Mouse (Mus musculus): ENCODE data around the gene A930004D18Rik. TPM values are rescaled to one million over a fixed set of nuclear protein-coding genes. Genes with fewer than 3 reads are reported as not detected.

The A930004D18Rik gene
- polyA plus RNA-seq, 1 experiment from 2014 or later, result 9.8 TPM

DNA sequence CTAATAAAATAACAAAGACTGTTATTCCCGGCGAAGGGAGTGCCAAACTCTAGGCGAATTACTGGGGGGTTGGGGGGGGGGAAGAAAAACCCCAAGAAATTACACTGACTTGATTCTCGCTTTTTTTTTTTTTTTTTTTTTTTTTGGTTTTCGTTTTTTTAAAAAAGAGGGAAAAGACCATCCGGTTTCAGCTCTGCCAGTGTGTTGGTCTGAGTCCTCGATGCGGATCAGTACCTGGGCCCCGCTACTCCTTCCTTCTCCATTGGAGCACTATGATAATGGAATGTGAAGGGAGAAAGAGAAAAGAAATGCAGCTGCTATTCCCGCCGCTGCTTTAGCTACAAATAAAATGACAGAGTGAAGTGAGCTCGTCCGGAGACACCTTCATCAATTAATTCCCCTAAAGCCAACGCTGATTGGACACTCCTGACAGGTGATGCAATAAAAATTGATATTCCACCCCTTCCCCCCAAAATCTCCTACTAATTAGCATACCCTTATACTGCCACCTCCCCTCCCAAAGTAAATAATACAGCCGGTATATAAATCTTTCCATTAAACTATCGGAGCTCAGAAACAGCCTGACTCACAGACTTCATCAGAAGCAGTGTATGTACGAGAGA lies 11.0 kb upstream of the A930004D18Rik start, which contains the start of gene Skida1:
Gene Skida1 (minus strand): TSS at position 599 of the 623 bp plus-strand sequence.
- H3K9me3 ChIP-seq (ENCODE audit: control insufficient read depth, low read length), result no peaks in the 10 kb centered on the region
- no peaks in the 10 kb centered on the region for H3K27me3 ChIP-seq (replicated peaks; ENCODE audit: control insufficient read depth, insufficient read depth, low read length)
- H3K4me2 ChIP-seq (ENCODE audit: low read depth, low read length), result peak within 1 kb of the TSS; percentile 95
- peak within 1 kb of the TSS; percentile 99 for H3K27ac ChIP-seq (ENCODE audit: low read length)
- 1% methylated on average over 17 of the region's 17 CpGs for WGBS
- H3K4me1 ChIP-seq (ENCODE audit: control insufficient read depth, insufficient read depth, low read length), result peaks cover 22% of the 10 kb centered on the region
- H3K4me3 ChIP-seq (ENCODE audit: low read length), result peak within 1 kb of the TSS; percentile 87
- ATAC-seq, result peak; percentile 34; the same call in 1 of the 2 replicates
- H3K9ac ChIP-seq (ENCODE audit: low read depth, low read length), result peak within 1 kb of the TSS; percentile 98
- H3K36me3 ChIP-seq (ENCODE audit: control insufficient read depth, insufficient read depth, low read length), result no peaks in the 10 kb centered on the region

DNA sequence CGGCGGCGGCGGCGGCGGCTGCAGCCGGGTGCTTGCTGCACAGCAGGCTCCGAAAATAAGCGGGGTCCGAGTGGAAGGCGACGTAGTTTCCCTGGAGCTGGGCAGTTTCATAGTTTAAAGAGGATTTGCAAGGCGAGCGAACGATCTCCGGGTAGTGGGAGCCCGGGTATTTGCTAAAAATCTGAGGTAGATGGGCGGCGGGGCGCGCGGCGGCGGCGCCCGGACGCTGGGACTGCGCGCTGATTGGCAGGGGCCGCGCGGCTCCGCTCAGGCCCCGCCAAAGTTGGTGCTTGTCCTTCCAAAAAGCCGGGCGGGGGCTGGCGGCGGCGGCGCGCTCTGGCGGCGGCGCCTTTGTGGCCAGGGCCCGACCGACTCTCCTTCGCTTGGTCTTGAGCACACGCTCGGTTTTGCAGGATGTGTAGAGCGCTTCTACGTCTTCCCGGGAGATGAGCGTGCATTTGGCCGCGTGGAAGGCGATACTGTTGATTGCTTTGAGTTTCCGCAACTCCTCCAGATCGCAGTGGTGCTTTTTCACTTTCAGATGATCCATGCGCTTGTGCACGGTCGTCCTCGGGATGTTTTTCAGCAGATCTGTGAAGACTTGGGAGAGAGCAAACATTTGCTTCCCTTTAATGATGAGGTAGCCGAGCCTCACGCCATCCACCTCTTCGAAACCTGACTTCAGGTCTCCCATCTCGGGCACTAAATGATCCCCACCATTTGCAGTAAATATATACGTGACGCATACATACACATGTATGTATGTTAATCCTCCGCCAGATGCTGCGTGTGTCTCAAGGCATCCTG lies 10.3 kb upstream of the A930004D18Rik start:
- Histone ChIP-seq H3K36me3 (ENCODE audit: control insufficient read depth, insufficient read depth, low read length) (no peaks in the 10 kb centered on the region), H3K9me3 (ENCODE audit: control insufficient read depth, low read length) (no peaks in the 10 kb centered on the region), H3K27me3 (replicated peaks; ENCODE audit: control insufficient read depth, insufficient read depth, low read length) (no peaks in the 10 kb centered on the region), H3K4me3 (ENCODE audit: low read length) (peak overlapping the region; percentile 87), H3K4me1 (ENCODE audit: control insufficient read depth, insufficient read depth, low read length) (peaks cover 22% of the 10 kb centered on the region), H3K27ac (ENCODE audit: low read length) (peak overlapping the region; percentile 99), H3K9ac (ENCODE audit: low read depth, low read length) (peak overlapping the region; percentile 98), H3K4me2 (ENCODE audit: low read depth, low read length) (peak overlapping the region; percentile 95)
- peak; percentile 80 for ATAC-seq
- under 1% methylated on average over 69 of the region's 70 CpGs for WGBS

DNA sequence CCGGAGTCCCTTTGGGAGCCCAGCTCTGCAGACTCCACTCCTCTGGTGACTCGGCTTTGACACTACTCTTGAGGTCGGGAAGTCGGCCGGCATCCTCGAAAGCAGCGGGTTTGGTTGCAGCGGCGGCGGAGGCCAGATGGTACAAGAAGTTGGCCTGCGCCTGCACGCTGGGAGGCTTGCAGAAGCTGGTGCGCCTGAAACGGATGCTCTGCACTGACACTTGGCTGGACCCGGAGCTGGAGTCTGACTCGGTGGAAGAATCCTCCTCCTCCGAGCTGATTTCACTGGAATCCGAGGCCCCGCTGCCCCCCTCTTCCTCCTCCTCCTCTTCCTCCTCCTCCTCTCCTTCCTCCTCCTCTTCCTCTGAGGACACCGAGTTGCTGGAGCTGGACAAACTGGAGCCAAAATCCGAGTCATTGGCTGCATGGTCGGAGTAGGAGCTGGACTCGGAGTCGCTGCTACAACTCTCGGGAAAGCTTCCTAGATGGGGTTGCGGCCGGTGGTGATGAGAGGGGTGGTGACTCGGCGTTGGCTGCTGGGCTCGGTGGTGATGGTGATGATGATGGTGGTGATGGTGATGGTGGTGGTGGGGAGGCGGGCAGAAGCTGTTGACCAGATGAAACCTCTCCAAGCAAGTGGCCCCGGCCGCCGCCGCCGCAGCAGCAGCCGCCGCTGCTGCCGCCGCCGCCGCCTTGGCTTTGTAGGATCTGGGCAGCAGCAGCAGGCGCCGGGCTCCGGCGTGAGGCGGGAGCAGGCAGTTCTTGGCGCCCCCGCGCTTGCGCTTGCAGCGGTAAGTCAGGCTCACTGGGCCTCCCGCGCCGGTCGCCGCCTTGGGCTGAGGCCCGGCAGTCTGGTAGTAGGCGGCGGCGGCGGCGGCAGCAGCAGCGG lies 9.5 kb upstream of the A930004D18Rik start:
- WGBS, result under 1% methylated on average over 61 of the region's 64 CpGs
- ATAC-seq, result peak; percentile 72
- Histone ChIP-seq H3K27me3 (replicated peaks; ENCODE audit: control insufficient read depth, insufficient read depth, low read length) (no peaks in the 10 kb centered on the region), H3K4me2 (ENCODE audit: low read depth, low read length) (peak overlapping the region; percentile 95), H3K27ac (ENCODE audit: low read length) (peak overlapping the region; percentile 99), H3K4me3 (ENCODE audit: low read length) (peak overlapping the region; percentile 87), H3K36me3 (ENCODE audit: control insufficient read depth, insufficient read depth, low read length) (no peaks in the 10 kb centered on the region), H3K4me1 (ENCODE audit: control insufficient read depth, insufficient read depth, low read length) (peaks cover 22% of the 10 kb centered on the region), H3K9me3 (ENCODE audit: control insufficient read depth, low read length) (no peaks in the 10 kb centered on the region), H3K9ac (ENCODE audit: low read depth, low read length) (peak overlapping the region; percentile 98)

DNA sequence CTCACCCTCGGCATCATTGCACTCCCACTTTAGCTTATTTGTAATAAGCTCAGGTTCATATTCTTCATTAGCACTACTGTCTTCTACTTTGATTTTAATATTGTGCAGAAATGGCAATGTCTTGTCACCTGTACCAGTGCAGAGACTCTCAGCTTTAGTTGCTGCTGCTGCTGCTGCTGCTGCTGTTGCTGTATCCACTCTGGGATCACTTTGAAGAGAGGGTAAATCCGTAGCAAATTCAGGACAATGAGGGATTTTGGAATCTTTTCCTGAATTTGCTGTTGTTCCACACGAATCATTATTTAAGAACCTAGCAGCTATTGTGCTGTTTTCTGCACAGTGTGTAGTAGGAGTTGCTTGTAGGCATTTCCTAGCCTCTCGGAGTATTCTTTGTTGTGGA lies 8.6 kb upstream of the A930004D18Rik start:
- H3K4me3 ChIP-seq (ENCODE audit: low read length), result peak overlapping the region; percentile 87
- peak overlapping the region; percentile 98 for H3K9ac ChIP-seq (ENCODE audit: low read depth, low read length)
- ATAC-seq, result no peak
- no peaks in the 10 kb centered on the region for H3K27me3 ChIP-seq (replicated peaks; ENCODE audit: control insufficient read depth, insufficient read depth, low read length)
- H3K27ac ChIP-seq (ENCODE audit: low read length), result peak overlapping the region; percentile 99
- peak overlapping the region; percentile 95 for H3K4me2 ChIP-seq (ENCODE audit: low read depth, low read length)
- WGBS, result 4% methylated on average over 4 of the region's 4 CpGs
- H3K9me3 ChIP-seq (ENCODE audit: control insufficient read depth, low read length), result no peaks in the 10 kb centered on the region
- H3K4me1 ChIP-seq (ENCODE audit: control insufficient read depth, insufficient read depth, low read length), result peaks cover 26% of the 10 kb centered on the region
- no peaks in the 10 kb centered on the region for H3K36me3 ChIP-seq (ENCODE audit: control insufficient read depth, insufficient read depth, low read length)

DNA sequence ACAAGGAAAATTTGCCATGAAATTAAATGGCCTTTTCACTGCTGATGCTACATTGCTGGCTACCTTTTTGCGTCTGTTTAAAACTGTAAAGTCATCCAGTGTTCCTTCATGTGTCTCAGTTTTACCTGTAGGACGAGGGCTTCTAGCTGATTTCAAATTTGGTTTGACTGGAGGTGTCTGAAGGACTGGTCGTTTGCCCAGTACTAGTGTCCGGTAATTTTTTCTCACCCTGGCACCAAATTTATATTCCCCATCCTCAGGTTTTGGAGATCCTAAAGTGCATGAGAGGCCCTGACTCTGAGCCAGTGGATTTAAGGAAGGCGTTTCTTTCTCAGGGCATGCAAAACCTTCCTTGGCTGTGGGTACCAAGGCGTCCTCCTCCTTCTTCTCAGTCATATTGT lies 8.2 kb upstream of the A930004D18Rik start:
- Histone ChIP-seq H3K4me3 (ENCODE audit: low read length) (peak overlapping the region; percentile 87), H3K27ac (ENCODE audit: low read length) (0 out of 2 replicates have a peak overlapping the region, but pooled peaks have one; percentile 33), H3K4me1 (ENCODE audit: control insufficient read depth, insufficient read depth, low read length) (peaks cover 29% of the 10 kb centered on the region), H3K27me3 (replicated peaks; ENCODE audit: control insufficient read depth, insufficient read depth, low read length) (no peaks in the 10 kb centered on the region), H3K9ac (ENCODE audit: low read depth, low read length) (peak overlapping the region; percentile 98), H3K36me3 (ENCODE audit: control insufficient read depth, insufficient read depth, low read length) (no peaks in the 10 kb centered on the region), H3K4me2 (ENCODE audit: low read depth, low read length) (peak overlapping the region; percentile 95), H3K9me3 (ENCODE audit: control insufficient read depth, low read length) (no peaks in the 10 kb centered on the region)
- WGBS, result 27% methylated on average over 6 of the region's 6 CpGs
- no peak for ATAC-seq

DNA sequence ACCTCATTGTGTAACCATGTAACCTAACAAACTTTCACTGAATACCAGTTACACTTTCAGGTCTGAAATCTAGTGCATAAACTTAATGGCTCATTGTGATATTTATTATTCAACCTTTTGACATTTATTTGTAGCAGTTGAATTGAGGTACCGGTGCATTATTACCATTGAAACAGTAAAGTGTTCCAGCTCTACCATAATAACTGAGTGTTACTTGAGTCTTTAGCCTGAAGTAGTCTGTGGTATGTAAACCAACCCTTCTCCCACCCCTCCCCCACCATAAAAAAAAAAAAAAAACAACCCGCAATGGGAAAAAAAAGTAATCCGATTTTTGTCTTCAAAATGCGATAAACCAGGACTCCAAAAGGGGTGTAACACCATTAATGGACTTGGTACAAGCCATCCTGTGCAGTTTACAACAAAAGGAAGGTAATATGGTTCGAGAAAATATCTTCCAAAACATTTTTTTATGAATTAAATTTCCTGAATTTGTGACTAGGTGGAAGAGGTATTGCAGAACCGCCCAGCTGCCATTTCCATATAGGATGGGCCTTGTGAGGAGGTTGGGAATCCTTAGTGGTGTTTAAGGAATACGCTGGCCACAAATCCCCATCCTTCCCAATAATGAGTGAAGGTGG lies 7.7 kb upstream of the A930004D18Rik start:
- H3K27ac ChIP-seq (ENCODE audit: low read length), result 0 out of 2 replicates have a peak overlapping the region, but pooled peaks have one; percentile 33
- no peaks in the 10 kb centered on the region for H3K36me3 ChIP-seq (ENCODE audit: control insufficient read depth, insufficient read depth, low read length)
- no peak for ATAC-seq
- H3K4me2 ChIP-seq (ENCODE audit: low read depth, low read length), result peak overlapping the region; percentile 95
- H3K4me3 ChIP-seq (ENCODE audit: low read length), result peak overlapping the region; percentile 87
- H3K27me3 ChIP-seq (replicated peaks; ENCODE audit: control insufficient read depth, insufficient read depth, low read length), result no peaks in the 10 kb centered on the region
- WGBS, result 23% methylated on average over 7 of the region's 7 CpGs
- H3K4me1 ChIP-seq (ENCODE audit: control insufficient read depth, insufficient read depth, low read length), result peaks cover 29% of the 10 kb centered on the region
- H3K9me3 ChIP-seq (ENCODE audit: control insufficient read depth, low read length), result no peaks in the 10 kb centered on the region
- peak overlapping the region; percentile 98 for H3K9ac ChIP-seq (ENCODE audit: low read depth, low read length)

DNA sequence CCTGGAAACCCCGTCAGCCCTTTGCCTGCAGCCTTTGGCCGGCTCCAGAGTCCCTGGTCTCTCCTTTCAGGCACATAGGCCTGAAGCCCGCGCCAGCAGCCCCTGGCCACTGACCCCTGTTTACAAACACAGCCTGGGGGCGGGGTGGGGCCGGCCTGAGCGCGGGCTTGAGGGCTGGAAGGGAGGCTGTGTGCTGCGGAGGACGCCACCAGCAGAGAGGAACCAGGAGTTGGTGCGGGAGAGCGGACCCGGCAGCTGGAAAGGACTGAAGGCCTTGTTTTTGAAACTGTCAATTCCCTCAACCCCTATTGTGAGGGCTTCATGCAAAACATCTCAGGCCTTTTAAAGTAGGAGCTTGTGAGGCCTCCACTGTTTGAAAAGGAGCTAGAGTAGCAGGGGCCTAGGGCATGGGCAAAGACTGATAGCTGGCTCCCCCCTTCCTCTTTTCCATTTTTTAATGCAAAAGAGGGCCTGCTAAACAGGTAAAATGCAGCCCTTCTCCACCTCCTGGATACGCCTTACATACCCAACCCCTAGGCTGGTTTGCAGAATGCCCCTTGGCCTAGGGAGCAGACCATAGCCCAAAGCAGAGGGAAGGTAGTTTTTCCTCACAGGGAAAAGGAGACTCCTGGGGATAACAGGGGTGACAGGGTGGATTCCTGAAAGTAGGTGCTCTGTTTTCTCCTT lies 3.8 kb upstream of the A930004D18Rik start:
- no peaks in the 10 kb centered on the region for H3K36me3 ChIP-seq (ENCODE audit: control insufficient read depth, insufficient read depth, low read length)
- no peaks in the 10 kb centered on the region for H3K27me3 ChIP-seq (replicated peaks; ENCODE audit: control insufficient read depth, insufficient read depth, low read length)
- 48% methylated on average over 14 of the region's 14 CpGs for WGBS
- no peak overlapping the region for H3K4me3 ChIP-seq (ENCODE audit: low read length)
- peak; percentile 52 for ATAC-seq
- peaks cover 31% of the 10 kb centered on the region for H3K4me1 ChIP-seq (ENCODE audit: control insufficient read depth, insufficient read depth, low read length)
- 0 out of 2 replicates have a peak overlapping the region, but pooled peaks have one; percentile 6 for H3K27ac ChIP-seq (ENCODE audit: low read length)
- H3K9ac ChIP-seq (ENCODE audit: low read depth, low read length), result peak overlapping the region; percentile 53
- peak overlapping the region; percentile 27; the same call in 1 of the 2 replicates for H3K4me2 ChIP-seq (ENCODE audit: low read depth, low read length)
- H3K9me3 ChIP-seq (ENCODE audit: control insufficient read depth, low read length), result no peaks in the 10 kb centered on the region
